Mouse (Mus musculus): ENCODE data around the gene D930020B18Rik. TPM values are rescaled to one million over a fixed set of nuclear protein-coding genes. Genes with fewer than 3 reads are reported as not detected.

D930020B18Rik gene
- total RNA-seq, 2 experiments from 2014 or later, result not detected

- intact Hi-C loops (cut with DNase I), result loop anchor here (2.0 to 10.0 kb wide), 2 partner anchors 358 to 830 kb away; no protein-coding TSS in a partner anchor
- DNase-seq, result no peak
Observed at GRCm38 (mm10) chr10:121694567-121694966, 53.2 kb downstream of the D930020B18Rik start.

GRCm38 (mm10) chr10:121701296-121702248, 60.2 kb downstream of the D930020B18Rik start:
- peak; percentile 45 to 50 for DNase-seq
- intact Hi-C loops (cut with DNase I), result loop anchor here (1.0 to 5.0 kb wide), 3 partner anchors 61 to 353 kb away; no protein-coding TSS in a partner anchor

- DNase-seq, result peak; percentile 37 to 48
- intact Hi-C loops (cut with DNase I), result loop anchor here (5.0 kb wide), 2 partner anchors 59 to 134 kb away; no protein-coding TSS in a partner anchor
Observed at GRCm38 (mm10) chr10:121703619-121704018, 62.2 kb downstream of the D930020B18Rik start.

GRCm38 (mm10) chr10:121704871-121705270, 63.5 kb downstream of the D930020B18Rik start:
- DNase-seq, result no peak
- intact Hi-C loops (cut with DNase I), result loop anchor here (5.0 kb wide), 2 partner anchors 57 to 132 kb away; no protein-coding TSS in a partner anchor

- DNase-seq, result peak; percentile 18 to 25
- intact Hi-C loops (cut with DNase I), result no loop called here
Observed at GRCm38 (mm10) chr10:121705399-121706163, 64.2 kb downstream of the D930020B18Rik start.

- no peak for DNase-seq
- intact Hi-C loops (cut with DNase I), result no loop called here
Observed at GRCm38 (mm10) chr10:121716862-121717261, 75.5 kb downstream of the D930020B18Rik start.

- intact Hi-C loops (cut with DNase I), result no loop called here
Observed at GRCm38 (mm10) chr10:121718896-121719585, 77.7 kb downstream of the D930020B18Rik start.

GRCm38 (mm10) chr10:121720701-121721100, 79.3 kb downstream of the D930020B18Rik start:
- DNase-seq, result no peak
- intact Hi-C loops (cut with DNase I), result no loop called here

More at GRCm38 (mm10) chr10:121718896-121719585, 77.7 kb downstream of the D930020B18Rik start:
- DNase-seq, result no peak

- intact Hi-C loops (cut with DNase I), result no loop called here
- no peak for DNase-seq
Observed at GRCm38 (mm10) chr10:121726505-121726904, 85.1 kb downstream of the D930020B18Rik start.

- intact Hi-C loops (cut with DNase I), result no loop called here
Observed at GRCm38 (mm10) chr10:121727151-121727550, 85.8 kb downstream of the D930020B18Rik start.

GRCm38 (mm10) chr10:121728226-121728625, 86.8 kb downstream of the D930020B18Rik start:
- no peak for DNase-seq
- intact Hi-C loops (cut with DNase I), result no loop called here

More at GRCm38 (mm10) chr10:121727151-121727550, 85.8 kb downstream of the D930020B18Rik start:
- no peak for DNase-seq

GRCm38 (mm10) chr10:121731048-121731725, 89.8 kb downstream of the D930020B18Rik start:
- intact Hi-C loops (cut with DNase I), result no loop called here
- no peak for DNase-seq

GRCm38 (mm10) chr10:121732542-121732941, 91.2 kb downstream of the D930020B18Rik start:
- no peak for DNase-seq
- intact Hi-C loops (cut with DNase I), result no loop called here

GRCm38 (mm10) chr10:121737256-121737655, 95.9 kb downstream of the D930020B18Rik start:
- no peak for DNase-seq
- intact Hi-C loops (cut with DNase I), result no loop called here

GRCm38 (mm10) chr10:121739548-121740505, 98.4 kb downstream of the D930020B18Rik start, which contains the start of gene BC048403:
BC048403 (plus strand) TSS chr10:121739937.
- DNase-seq, result peak; percentile 89 to 90
- intact Hi-C loops (cut with DNase I), result no loop called here

- intact Hi-C loops (cut with DNase I), result no loop called here
- DNase-seq, result no peak
Observed at GRCm38 (mm10) chr10:121742336-121742735, 100.9 kb downstream of the D930020B18Rik start.
